Mouse (Mus musculus) G1E (cell line): ENCODE results near the gene Copb1. TPM values are rescaled to one million over a fixed set of nuclear protein-coding genes. Genes with fewer than 3 reads are reported as not detected.

ENCODE experiments used
- ATAC-seq: 2 replicates; pipeline ENCODE4 v1.8.0; 2016; ENCODE audit warnings: mild to moderate bottlenecking; ENCODE audit not compliant: insufficient number of reproducible peaks, poor library complexity, low FRiP score, severe bottlenecking; ENCODE audit errors: extremely low read depth
- DNase-seq: peaks from one replicate; pipeline ENCODE4 v3.0.0; 2012; ENCODE audit warnings: low spot score
- H3K27me3 ChIP-seq: 2 replicates; pipeline ENCODE4 v1.6.1; 2012; ENCODE audit warnings: mild to moderate bottlenecking, low read length, inconsistent platforms; ENCODE audit not compliant: insufficient read depth
- H3K36me3 ChIP-seq: replicated peaks from 2 replicates; pipeline ENCODE3; 2012; ENCODE audit warnings: mild to moderate bottlenecking, inconsistent platforms
- H3K4me1 ChIP-seq: 2 replicates; pipeline ENCODE4 v1.6.1; 2012; ENCODE audit warnings: low read depth, low read length, inconsistent platforms, mixed read lengths; ENCODE audit not compliant: insufficient read depth
- H3K4me3 ChIP-seq: 2 replicates; pipeline ENCODE4 v1.5.1; 2012; ENCODE audit warnings: low read depth, mild to moderate bottlenecking, inconsistent platforms, low read length, moderate library complexity, mixed read lengths
- H3K9me3 ChIP-seq: replicated peaks from 2 replicates; pipeline ENCODE4 v1.6.1; 2012; ENCODE audit warnings: inconsistent platforms
- CTCF ChIP-seq: IDR thresholded peaks from 2 replicates; pipeline ENCODE4 v1.5.1; 2012; ENCODE audit warnings: low read depth, low read length, inconsistent platforms, mixed read lengths
- GATA1 ChIP-seq: IDR thresholded peaks from 2 replicates; pipeline ENCODE4 v1.6.1; 2012; ENCODE audit warnings: borderline replicate concordance, low read length, inconsistent platforms, mixed read lengths
- GATA2 ChIP-seq: IDR thresholded peaks from 2 replicates; pipeline ENCODE4 v1.6.1; 2012; ENCODE audit warnings: low read depth, low read length, inconsistent platforms, borderline replicate concordance
- POLR2AphosphoS5 ChIP-seq: IDR thresholded peaks from 2 replicates; pipeline ENCODE4 v1.6.1; 2012; ENCODE audit warnings: low read depth, low read length, inconsistent platforms; ENCODE audit not compliant: insufficient replicate concordance
- TAL1 ChIP-seq: conservative IDR thresholded peaks from 2 replicates; pipeline ENCODE4 v1.6.1; 2012; ENCODE audit warnings: low read depth, low read length, inconsistent platforms, mixed read lengths
- polyA plus RNA-seq: library from polyadenylated mRNA; stranded (reverse); fragments of >175 nt; gene quantifications from 2 replicates; pipeline ENCODE4 v1.2.3, GENCODE M21; 2012
- total RNA-seq, 2 experiments: library from RNA; stranded (forward) in 1 of 2; stranded (reverse) in 1 of 2; fragments of 200-1000 nt in 1 of 2; fragments of >200 nt in 1 of 2; fragmentation: Nextera tagmentation in 1 of 2; gene quantifications; 2 replicates each; pipeline ENCODE4 v1.2.3; 2014 to 2017

Gene Copb1
- total and polyA plus RNA-seq, 3 experiments = 28.5 to 156 (median 99.9) TPM

GRCm38 (mm10) chr7:114176588-114176987 lies 77.9 kb downstream of the Copb1 start:
- Histone ChIP-seq H3K36me3 (no peaks in the 10 kb centered on the region), H3K4me3 (no peak overlapping the region), H3K27me3 (no peaks in the 10 kb centered on the region; the same call in 1 of the 2 replicates), H3K4me1 (no peaks in the 10 kb centered on the region), H3K9me3 (no peaks in the 10 kb centered on the region)
- TF ChIP-seq TAL1 = no peak
- ATAC-seq = no peak
- no peak for DNase-seq

GRCm38 (mm10) chr7:114171354-114172097 lies 83.0 kb downstream of the Copb1 start:
- TF ChIP-seq TAL1 (no peak), GATA1 (no peak), GATA2 (no peak), CTCF (no peak), POLR2AphosphoS5 (no peak)
- no peaks in the 10 kb centered on the region for H3K4me1 ChIP-seq
- ATAC-seq (no peak), DNase-seq (no peak)
- peaks cover 8% of the 10 kb centered on the region for H3K27me3 ChIP-seq
- H3K4me3 ChIP-seq = no peak overlapping the region
- H3K36me3 ChIP-seq = no peaks in the 10 kb centered on the region
- H3K9me3 ChIP-seq = no peaks in the 10 kb centered on the region

- DNase-seq (no peak), ATAC-seq (no peak)
- H3K4me3 ChIP-seq = no peak overlapping the region
- peaks cover 15% of the 10 kb centered on the region for H3K27me3 ChIP-seq
- H3K36me3 ChIP-seq = no peaks in the 10 kb centered on the region
- TF ChIP-seq CTCF (no peak), POLR2AphosphoS5 (no peak), TAL1 (no peak), GATA1 (no peak), GATA2 (no peak)
- H3K4me1 ChIP-seq = no peaks in the 10 kb centered on the region
- no peaks in the 10 kb centered on the region for H3K9me3 ChIP-seq
Measured at GRCm38 (mm10) chr7:114169996-114170395, 84.5 kb downstream of the Copb1 start.

GRCm38 (mm10) chr7:114169381-114169780 lies 85.1 kb downstream of the Copb1 start:
- Histone ChIP-seq H3K36me3 (no peaks in the 10 kb centered on the region), H3K4me1 (no peaks in the 10 kb centered on the region), H3K4me3 (no peak overlapping the region), H3K9me3 (no peaks in the 10 kb centered on the region), H3K27me3 (peaks cover 15% of the 10 kb centered on the region)
- TF ChIP-seq GATA2 (no peak), TAL1 (no peak), GATA1 (no peak), POLR2AphosphoS5 (no peak), CTCF (no peak)
- DNase-seq (no peak), ATAC-seq (no peak)

Other genes with a start within 250 kb of the Copb1 start
- not detected in 2 replicates for gene Rras2, start 136.9 kb downstream of the Copb1 start, total RNA-seq (2014; fragmentation: Nextera tagmentation)
- gene Rras2, start 136.9 kb downstream of the Copb1 start, total RNA-seq (2017) = 0.05 and 0.06 TPM in 2 replicates
- not detected in 2 replicates for gene Rras2, start 136.9 kb downstream of the Copb1 start, polyA plus RNA-seq
- gene Psma1, start 21.4 kb upstream of the Copb1 start, total RNA-seq (2014; fragmentation: Nextera tagmentation) = 338 and 390 TPM in 2 replicates
- gene Psma1, start 21.4 kb upstream of the Copb1 start, total RNA-seq (2017) = 397 and 416 TPM in 2 replicates
- gene Psma1, start 21.4 kb upstream of the Copb1 start, polyA plus RNA-seq = 10.4 and 14.6 TPM in 2 replicates
- 9.5 and 14.7 TPM in 2 replicates for gene Pde3b, start 160.6 kb upstream of the Copb1 start, total RNA-seq (2014; fragmentation: Nextera tagmentation)
- 0.82 and 1.1 TPM in 2 replicates for gene Pde3b, start 160.6 kb upstream of the Copb1 start, total RNA-seq (2017)
- gene Pde3b, start 160.6 kb upstream of the Copb1 start, polyA plus RNA-seq = 0.12 TPM in 1 of 2 replicates, not detected in the other